Mouse (Mus musculus): ENCODE results near the gene Egfl6.

Gene Egfl6

DNA sequence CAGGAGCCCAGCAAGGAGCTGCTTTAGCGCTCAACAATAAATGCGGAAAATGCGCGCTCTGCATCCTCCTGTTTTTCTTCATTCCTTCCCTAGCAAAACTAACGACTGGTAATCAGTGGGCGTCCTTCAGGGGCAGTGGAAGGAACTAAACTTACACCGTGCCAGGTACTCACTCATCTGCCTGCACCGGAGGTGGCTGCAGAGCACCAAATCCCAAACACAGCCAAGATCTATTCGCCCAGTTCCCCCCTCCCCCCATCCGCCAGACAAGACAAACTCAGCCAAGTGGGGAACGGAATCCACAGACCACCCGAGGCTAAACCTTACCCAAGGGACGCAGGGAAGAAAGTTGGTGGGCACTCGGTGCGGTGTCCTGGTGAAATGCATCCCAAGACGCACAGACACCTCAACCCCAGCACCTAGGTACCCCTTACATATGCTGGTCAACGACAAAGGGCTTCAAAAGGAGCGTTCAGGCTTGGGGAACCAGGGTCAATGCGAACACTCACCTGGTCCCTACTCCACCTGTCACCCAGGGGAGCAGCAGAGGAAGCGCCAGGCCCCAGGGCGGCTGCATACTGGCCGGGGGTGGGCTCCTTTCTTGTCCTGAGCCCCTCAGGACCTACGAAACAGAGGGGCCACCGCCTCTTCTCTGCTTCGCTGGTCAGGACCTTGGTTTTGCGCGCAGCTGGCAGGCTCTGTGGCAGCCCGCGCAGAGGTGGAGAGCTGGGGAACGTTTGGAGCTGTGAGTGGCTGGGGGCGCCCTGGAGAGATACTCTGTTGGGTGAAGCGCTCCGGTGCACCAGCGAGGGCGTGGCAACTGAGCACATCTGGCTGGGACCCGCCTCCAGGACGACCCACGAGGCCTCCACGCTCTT is at the start of gene Egfl6:
Gene Egfl6 (minus strand): TSS at position 774 of the 878 bp plus-strand sequence.
- no peak for DNase-seq

DNA sequence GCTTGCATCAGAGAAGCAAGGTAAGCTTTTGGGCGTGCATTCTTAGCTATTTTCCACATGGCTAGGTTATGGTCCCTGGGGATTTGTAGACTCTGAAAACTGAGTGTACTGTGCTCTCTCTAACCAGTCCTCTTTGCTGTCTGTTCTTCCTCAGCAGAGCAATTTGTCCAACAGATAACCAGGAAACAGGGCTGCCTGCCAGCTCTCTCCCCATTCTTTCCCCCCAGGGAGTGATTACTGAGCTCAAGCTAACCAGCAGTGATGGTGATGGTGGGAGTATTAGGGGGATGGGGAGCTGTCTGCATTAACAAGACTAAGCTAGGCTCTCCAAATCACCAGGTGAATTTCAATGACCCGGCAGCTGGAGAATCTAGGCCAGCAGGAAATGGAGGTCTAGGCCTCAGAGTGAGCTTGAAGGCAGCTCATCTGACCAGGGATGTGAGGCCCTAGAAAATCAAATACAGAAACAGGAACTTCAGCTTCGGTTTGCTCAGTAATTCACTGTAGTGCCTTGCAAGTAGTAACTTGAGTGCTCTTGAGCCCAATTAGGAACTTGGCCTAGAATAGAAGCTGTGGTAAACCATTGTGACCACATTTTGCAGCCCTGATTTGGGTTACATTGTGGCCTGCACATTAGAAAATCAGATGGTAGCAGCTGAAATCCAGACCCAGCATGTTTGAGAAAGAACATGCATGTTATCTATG is 41.5 kb upstream of the Egfl6 start:
- DNase-seq = peak; percentile 94

DNA sequence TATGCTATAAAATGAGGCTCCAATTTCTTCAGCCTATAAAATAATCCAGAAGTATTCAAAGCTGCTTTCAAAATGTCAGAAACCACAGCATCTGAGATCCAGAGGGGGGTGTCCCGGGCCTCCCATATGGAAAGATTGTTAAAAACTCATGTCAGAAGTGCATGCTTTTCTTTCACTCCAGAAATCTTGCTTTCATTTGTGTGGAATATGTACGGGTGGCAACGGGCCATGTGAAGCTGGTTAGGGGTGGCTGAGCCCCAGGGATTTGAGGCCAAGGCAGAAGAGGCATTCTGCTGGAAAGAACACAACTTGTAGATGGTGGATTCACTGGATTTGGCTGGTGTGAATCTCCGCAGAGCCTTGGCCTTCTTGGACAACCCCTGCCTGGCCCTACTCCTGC is 40.7 kb upstream of the Egfl6 start:
- no peak for DNase-seq

DNA sequence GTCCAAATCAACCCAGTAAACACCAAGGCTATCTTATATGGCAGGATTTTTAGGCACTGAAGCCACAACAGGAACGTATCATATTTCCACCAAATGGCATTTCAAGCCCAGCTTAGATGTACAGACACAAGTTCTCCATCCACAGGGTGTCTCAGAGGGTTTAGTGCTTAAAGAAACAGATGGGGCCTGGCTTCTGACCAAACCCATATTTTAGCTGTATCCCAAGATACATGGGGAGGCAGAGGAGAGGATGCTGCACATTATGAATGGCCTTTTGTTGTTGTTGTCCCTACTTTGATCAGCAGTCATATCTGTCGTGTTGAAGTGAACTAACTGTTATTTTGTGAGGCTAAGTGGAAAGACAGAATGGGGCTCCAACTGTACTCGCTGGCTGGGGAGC is 37.7 kb upstream of the Egfl6 start:
- no peak for DNase-seq

DNA sequence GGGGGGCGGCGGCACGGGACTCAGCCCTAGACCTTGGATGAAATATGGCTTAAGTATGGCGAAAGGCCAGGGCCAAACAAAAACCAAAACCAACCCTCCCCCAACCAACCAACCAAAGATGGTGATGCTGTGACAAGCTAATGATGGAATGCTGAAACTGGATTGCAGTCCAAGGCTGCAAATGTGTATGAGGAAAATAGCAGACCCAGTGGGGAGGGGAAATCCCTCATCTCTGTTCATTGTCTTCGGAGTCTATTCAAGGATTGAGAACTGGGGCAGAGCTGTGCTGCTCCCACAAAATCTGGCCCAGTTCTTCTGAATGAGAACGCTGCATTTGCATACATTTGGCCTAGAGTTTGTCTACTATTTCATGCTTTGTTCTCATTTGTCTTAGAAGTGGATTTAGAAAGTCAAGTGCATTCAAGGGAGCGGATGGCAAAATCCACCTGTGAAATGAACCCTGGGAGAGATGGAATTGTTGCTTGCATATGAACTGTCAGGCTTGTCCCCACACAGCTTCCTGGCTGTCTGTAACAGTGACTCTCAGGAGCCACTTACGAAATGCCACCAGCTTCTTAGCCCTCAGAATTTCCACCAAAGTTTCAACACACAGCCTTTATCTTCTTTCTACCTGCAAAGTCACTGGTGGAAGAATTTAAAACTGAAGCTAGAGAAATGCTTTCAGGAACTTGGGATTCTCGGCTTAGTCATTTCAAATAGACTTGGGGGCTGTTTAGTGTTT is 36.2 kb upstream of the Egfl6 start:
- no peak for DNase-seq

DNA sequence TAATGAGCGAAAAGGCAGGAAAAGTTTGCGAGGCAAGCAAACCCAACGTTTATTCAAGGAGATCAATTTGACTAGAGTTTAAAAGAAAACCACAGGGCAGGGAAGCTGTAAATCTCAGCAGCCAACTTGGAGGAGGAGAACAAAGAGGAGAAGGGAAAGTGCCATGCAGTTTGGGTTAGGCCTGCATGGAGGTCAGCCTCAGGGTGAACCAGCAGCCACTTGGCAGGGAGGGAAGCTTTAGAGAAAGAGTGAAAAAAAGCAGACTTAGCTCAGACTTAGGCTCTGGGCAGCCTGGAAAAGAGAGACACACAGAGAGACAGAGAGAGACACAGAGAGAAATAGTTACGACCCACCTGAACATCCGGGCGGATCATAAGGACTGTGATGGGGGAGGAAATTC is 35.4 kb upstream of the Egfl6 start:
- no peak for DNase-seq

DNA sequence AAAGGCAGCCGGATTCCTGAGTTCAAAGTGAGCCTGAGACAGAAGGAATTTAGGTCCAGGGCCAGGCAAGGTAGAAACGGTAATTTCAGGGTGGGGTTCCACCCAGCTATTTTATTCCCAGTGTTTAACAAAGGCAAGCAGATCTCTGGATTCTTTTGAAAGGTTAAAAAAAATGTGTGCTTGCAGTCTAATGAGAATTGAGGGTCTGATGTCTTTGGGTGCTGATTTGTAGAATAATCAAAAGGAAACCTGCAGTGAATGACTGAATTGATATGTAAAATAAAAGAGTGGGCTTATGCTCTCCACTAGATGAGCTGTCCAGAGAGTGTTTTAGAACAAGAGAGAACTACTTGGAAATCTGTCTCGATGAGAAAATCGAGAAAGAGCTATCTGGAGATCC is 33.6 kb upstream of the Egfl6 start:
- no peak for DNase-seq

DNA sequence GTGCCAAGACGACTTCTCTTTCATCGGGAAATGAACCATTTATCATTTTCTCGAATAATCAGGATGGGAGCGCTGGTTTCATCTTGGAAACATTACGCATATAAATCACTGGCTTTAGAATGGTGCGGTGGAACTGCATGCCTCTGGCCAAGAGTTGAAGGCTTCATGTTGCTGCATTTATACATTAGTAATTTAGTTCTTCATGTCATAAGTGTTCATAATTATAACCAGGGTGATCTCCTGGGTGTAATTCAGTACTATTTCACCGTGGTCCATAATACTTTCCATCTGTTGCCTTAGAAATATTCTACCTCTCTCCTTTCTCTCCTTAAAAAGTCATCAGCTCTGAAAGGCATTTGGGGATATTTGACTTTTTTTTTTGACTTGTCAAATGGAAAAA is 29.7 kb upstream of the Egfl6 start:
- DNase-seq = no peak

DNA sequence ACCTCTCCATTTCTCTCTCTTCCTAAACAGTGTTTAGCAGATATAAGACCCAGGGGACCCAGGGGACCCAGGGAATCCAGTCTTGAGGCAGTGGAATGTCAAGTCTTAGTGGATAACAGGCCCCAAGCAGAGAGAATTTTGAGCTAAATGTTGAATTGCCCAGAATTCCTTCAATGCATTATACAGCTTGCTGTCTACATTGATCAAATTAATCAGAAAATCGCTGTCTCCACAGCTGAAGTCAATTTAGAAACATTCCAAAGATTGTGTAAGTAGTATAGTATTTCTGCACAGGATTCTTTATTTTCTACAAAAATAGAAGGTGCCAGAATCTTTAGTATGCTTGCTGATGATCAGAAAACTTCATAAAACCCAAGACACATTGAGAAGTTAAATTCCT is 9.4 kb downstream of the Egfl6 start:
- DNase-seq = no peak

DNA sequence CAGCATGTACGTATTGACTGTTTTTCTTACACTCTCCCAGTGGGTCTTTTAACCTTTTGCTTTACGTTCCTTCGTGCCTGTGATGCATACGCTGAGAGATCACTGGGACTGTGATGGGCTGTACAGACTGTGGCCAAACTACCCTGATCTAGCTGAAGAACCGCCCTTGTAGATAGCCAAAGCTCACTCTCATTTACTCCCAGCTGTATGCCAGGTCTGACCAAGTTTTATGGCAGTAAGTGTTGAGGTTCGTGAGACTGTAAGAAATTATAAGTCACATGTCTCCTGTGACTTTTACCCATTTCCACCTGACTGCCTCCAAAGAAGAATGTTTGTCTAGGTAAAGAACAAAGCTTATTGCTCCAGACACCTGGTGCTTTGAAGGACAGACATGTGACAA is 19.5 kb downstream of the Egfl6 start:
- no peak for DNase-seq

DNA sequence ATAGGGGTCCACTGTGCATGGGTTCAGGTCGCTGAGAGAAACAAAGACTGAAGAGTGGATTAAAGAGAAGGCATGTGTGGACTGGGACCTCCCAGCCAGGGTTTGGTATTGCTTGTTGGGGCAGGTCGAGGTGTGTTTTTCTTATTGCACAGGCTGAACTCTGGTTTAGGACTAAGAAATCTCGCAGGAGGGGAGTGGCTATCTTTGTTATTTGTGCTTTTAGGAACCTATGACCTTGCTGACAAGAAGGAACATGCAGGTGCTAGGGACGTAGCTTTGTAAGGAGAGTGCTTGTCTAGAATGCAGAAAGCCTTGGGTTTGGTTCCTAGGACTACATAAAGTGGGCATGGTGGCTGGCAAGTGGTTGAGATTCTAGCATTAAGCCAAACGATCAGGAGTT is 20.1 kb downstream of the Egfl6 start:
- DNase-seq = no peak

DNA sequence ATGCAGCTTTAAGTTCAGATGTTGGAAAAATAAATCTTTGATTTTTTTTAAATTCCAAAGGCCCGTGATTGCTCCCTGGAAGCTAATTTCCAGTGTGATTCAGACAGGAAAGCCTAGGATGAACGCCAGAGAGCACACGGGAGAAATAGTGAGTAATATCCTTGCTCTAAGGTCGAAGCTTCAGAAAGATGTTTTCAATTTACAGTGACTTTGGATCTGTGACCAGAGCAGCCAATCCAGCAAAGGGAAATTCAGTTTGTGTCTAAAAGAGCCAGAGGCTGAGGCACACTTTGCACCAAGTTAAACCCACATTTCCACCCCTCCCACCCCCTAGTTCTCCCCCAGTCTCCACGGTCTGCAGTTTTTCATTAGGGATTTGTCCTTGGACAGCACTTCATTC is 20.6 kb downstream of the Egfl6 start:
- no peak for DNase-seq

DNA sequence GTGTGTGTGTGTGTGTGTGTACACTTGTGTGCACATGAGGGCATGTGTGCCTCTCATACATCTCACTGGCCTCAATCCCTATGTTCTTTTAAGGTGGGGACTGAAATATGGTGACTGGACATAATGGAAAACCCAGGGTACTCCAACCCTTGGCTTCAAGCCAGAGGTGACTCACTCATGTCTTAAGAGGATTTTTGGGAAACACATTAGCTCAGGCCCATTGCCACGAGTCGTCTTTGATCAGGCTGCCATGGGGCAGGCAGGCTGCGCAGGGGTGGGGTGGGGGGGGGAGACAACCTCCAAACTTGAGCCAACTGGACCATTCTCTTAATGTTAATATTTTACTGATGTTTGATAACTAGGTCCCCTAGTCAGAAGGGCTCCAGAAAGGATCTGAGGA is 26.2 kb downstream of the Egfl6 start:
- no peak for DNase-seq

DNA sequence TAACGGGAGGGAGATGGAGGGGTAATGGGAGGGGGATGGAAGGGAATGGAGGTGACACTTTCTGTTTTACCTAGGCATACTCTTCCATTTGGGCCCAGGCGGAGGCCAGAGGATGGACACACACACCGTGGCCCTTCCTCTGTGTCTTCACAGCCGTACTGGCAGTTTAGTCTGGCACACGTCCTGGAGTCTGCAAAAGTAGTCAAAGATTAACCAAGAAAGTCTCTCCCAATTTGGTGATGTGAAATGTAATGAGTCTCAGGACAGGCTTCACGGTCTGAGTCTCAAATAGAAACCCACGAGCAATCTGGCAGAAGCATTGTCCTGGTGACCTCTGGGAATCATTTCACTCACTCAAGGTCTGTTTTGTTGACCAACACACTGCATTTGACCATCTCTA is 33.2 kb downstream of the Egfl6 start:
- DNase-seq = no peak

DNA sequence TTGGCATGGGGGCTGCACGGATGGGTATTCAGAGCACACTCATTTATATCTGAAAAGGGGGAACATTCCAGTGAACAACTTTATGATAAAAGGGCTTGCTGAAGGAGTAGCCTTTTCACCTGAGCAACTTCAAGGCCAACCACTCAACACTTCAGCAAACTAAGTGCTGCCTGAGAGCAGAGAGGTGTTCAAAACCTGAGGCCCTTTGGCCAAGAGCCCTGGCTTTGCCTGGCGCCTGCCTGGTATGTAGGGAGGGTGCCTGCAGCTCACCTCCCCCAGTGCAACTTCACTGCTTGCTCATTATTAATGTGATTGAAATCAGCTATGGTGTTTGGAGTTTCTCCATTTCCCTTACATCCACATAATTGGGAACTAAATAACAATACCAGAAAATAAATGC is 39.0 kb downstream of the Egfl6 start:
- no peak for DNase-seq

DNA sequence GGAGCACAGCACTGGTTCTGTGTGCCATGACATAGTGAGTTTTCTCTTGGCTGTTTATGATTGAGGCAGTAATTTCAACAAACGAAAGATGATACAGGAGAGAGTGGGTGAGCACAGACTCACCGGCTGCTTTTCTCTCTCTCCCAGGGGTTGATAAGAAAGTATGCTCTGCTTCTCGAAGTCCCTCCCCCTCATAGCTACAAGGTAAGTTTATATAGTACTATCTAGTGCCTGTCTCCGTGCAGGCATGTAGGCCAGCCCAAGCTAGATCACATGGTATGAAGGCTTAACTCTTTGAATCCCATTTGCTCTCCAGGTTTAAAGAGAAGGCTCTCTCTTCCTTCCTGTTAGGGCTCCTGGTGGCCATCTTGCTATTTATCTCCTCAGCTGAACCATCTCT is 50.4 kb downstream of the Egfl6 start:
- DNase-seq = no peak

DNA sequence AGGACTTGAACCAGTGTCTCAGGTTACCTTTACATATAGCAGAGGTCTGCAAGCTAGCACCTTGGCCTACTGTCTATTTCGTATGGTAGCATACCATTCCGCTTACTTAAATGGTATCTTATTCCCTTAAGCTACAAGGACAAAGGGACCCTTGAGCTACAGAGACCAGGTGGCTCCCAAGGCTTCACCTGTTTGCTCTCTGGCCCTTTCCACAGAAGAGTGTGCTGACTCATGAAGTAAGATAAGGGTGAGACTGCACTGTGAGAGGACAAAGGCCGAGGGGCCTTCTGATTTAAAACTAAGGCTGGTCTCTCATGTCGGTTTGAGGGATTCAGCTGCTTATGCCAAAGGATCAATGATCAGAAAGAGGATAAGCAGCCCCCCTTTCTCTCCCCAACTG is 52.1 kb downstream of the Egfl6 start:
- DNase-seq = no peak

DNA sequence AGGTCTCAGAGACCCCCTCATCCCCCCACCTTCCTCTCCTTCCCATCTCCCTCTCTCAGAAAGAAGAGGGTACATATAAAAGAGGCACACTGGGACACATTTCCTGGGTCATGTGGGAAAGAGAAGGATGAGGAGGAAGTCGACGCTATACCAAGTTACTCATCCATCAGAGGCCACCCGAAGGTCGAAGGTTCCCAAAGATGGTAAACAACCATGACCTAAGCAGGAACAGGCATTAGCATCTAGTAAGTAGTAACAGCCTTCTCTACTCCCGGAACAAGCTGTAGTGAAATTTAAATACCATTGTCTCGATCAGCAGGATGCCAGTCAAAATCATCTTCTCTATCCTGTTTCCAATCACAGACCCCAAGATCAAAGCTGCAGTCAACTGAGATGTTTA is 53.8 kb downstream of the Egfl6 start:
- DNase-seq = no peak

DNA sequence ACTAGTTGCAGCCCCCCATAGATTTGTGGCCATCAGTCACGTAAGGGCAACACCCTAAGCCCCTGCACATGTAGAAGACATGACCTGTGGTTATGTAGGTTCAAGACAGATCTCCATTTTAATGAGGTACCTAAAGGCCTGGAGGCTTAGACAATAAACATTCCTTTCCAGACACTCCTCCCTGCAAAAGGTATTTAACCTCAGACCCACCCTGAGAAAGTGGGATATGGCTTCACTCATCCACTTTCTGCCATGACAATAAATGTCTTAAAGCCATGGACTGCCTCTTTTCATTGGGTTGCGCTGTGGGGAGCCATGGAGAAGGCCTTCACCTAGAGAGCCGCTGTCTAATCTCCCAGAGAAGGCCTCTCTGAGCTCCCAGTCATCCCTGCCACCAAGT is 57.4 kb downstream of the Egfl6 start:
- DNase-seq = no peak

DNA sequence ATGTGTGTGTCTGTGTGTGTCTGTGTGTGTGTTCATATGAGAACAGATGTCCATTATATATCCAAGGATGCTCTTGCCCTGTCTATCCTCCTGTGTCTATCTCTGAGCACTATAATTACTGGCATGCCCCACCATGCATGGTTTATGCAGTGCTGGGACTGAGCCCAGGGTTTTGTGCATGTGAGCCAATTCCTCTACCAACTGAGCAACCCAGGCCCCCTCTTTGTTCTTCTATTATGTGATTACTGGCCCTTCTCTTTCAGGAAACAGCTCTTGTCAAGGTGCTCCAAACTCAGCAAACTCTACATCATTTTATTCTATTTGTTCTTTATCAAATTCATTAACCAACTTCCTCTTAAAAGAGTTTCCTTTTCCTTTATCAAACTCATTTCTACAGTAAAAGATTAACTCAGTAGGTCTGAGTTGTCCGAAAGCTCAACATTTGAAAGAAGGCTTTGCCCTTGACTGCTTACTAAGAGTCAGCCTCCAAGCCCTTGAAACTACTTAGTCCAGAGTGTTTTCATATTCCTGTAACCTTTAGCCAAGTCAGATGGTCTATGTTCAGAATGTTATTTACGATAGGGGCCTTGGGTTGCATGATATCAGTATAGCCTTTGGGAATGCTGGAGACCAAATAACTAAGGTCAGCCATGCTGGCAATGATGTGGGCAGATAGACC is 59.7 kb downstream of the Egfl6 start:
- no peak for DNase-seq

DNA sequence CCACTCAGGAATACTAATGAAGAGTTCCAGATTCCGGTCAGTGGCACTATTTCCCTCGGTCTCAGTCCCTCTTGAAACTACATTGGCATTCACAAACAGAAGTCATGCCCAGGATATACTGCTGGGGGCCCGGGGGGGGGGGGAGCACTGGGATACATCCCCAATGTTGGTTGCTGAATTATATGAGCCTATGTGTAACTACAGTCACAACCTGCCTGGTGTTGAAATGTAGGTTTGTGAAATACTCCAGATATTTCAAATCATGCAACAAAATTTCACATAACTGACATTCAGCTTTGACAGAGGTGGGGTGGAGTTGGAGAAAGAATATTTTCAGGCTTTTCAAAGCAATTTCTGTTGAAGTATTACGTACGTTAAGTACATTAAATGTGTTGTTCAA is 64.7 kb downstream of the Egfl6 start:
- no peak for DNase-seq

DNA sequence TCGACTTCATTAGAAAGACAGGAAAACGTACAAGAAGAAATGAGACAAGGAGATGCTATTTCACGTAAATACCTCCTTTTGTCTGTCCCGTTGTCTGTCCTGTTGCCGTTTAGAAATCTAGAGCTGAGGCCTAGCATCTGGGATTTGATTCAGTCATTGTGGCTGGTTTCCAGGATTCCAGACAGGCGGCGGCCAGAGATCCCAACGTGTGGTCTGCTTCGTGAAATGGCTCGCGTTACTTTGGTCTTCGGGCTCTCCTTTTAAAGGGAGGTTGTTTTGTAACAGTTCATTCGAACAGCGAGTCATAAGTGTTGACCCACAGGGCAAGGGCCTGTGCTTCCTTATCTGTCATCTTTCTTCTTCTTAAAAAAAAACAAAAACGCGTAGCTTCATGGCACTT is 67.2 kb downstream of the Egfl6 start, which contains the start of gene Tceanc:
Gene Tceanc (minus strand): TSS at position 223 of the 400 bp plus-strand sequence.
- DNase-seq = peak; percentile 89

DNA sequence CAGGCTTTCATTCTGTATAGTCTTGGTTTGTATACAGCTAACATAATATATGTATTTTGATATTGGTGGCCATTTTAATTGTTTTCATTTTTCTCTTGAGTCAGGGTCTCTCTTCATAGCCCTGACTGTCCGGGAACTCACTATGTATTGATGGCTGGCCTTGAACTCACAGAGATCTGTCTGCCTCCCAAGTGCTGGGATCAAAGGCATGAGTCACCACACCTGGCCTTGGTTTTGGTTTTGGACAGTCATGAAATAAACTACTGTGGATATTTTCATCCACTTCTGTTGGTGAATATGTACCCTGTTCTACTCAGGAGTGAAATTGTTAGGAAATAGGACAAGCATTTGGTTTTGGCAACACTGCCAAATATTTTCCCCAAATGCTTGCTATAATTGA is 68.9 kb downstream of the Egfl6 start:
- no peak for DNase-seq

Measured in heart, adult 11 months (tissue).